8 mouse cellular contexts compared by ENCODE assay signal in genomic region chr7:25657785-25658184, GRCm38 (mm10). TPM values are rescaled to one million over a fixed set of nuclear protein-coding genes. Genes with fewer than 3 reads are reported as not detected.
DNase-seq lines count a peak whose midpoint lies in the region; ATAC-seq lines count a peak whose summit lies in the region.

No protein-coding gene starts in this region.

- H3K27me3 ChIP-seq in heart, embryonic 12.5 days (replicated peaks): no peaks in the 10 kb centered on the region
- H3K27me3 ChIP-seq in hindbrain, embryonic 10.5 days (ENCODE audit: insufficient read depth, poor library complexity, severe bottlenecking): no peaks in the 10 kb centered on the region

- intact Hi-C loops in heart, postnatal 14 days (cut with DNase I): no loop called here

- H3K79me2 ChIP-seq in macrophage (ENCODE audit: inconsistent target): peaks cover 72% of the 10 kb centered on the region; the same call in 1 of the 2 replicates

- ATAC-seq in heart, embryonic 12.5 days (ENCODE audit: insufficient number of reproducible peaks, low FRiP score): no peak
- ATAC-seq in megakaryocyte-erythroid progenitor cell, adult 5-6 weeks (replicated peaks; ENCODE audit: low FRiP score, low TSS enrichment, poor library complexity, severe bottlenecking): no peak

- H3K4me2 ChIP-seq in heart, embryonic 12.5 days: peak overlapping the region; percentile 82

- 31% methylated on average over 10 of the region's 10 CpGs for WGBS in heart, embryonic 12.5 days
- 41% methylated on average over 10 of the region's 10 CpGs for WGBS in hindbrain, embryonic 10.5 days
- 31% methylated on average over 9 of the region's 10 CpGs for WGBS in macrophage (ENCODE audit: missing documents)

- no peak for DNase-seq in heart, postnatal 14 days
- peak; percentile 34 for DNase-seq in MN1 (ENCODE audit: low spot score)
- no peak for DNase-seq in hindbrain, embryonic 10.5 days (ENCODE audit: low spot score)
- no peak for DNase-seq in adrenal gland, adult 18-20 months (ENCODE audit: low spot score in 2 of 2)
- DNase-seq in thymus, postnatal 14 days: no peak

- peaks cover 23% of the 10 kb centered on the region for H3K4me1 ChIP-seq in heart, embryonic 12.5 days (replicated peaks)
- peaks cover 22% of the 10 kb centered on the region for H3K4me1 ChIP-seq in hindbrain, embryonic 10.5 days (replicated peaks)

- H3K4me3 ChIP-seq in heart, embryonic 12.5 days: peak overlapping the region; percentile 72
- peak overlapping the region; percentile 76 for H3K4me3 ChIP-seq in hindbrain, embryonic 10.5 days
- H3K4me3 ChIP-seq in macrophage (ENCODE audit: inconsistent target): peak overlapping the region; percentile 93

- no peak overlapping the region for H3K27ac ChIP-seq in heart, embryonic 12.5 days (ENCODE audit: poor library complexity, severe bottlenecking)
- peak overlapping the region; percentile 93; the same call in 1 of the 2 replicates for H3K27ac ChIP-seq in hindbrain, embryonic 10.5 days
- H3K27ac ChIP-seq in macrophage: 0 out of 2 replicates have a peak overlapping the region, but pooled peaks have one; percentile 97

- H3K9me3 ChIP-seq in heart, embryonic 12.5 days (replicated peaks): no peaks in the 10 kb centered on the region
- H3K9me3 ChIP-seq in hindbrain, embryonic 10.5 days: no peaks in the 10 kb centered on the region

- peaks cover 11% of the 10 kb centered on the region for H3K36me3 ChIP-seq in heart, embryonic 12.5 days
- peaks cover 10% of the 10 kb centered on the region for H3K36me3 ChIP-seq in hindbrain, embryonic 10.5 days
- H3K36me3 ChIP-seq in macrophage (ENCODE audit: inconsistent target): no peaks in the 10 kb centered on the region; the same call in 1 of the 2 replicates

- H3K9ac ChIP-seq in heart, embryonic 12.5 days: peak overlapping the region; percentile 80

RNA-seq across cellular contexts. Expression of gene Bckdha, which starts 1.0 kb away (rescaled TPM):
- polyA plus RNA-seq in heart, embryonic 12.5 days (2016; fragmentation: Nextera tagmentation; extraction: Ambion mirVana): 48.1 and 52.9 TPM in 2 replicates
- total RNA-seq in heart, postnatal 14 days (2021): 100 to 1,000 TPM; 132 to 146 TPM
- 45.3 and 49.4 TPM in 2 replicates for polyA plus RNA-seq in hindbrain, embryonic 10.5 days (2016; fragmentation: Nextera tagmentation; extraction: Ambion mirVana)
- 10 to 100 TPM in 4 of 26 experiments, 1 to 10 TPM in 22; 1.3 to 12.7 (median 6.6) TPM for total RNA-seq in macrophage (2018; cell fraction: chromatin; rRNA removed)
- 10 to 100 TPM; 16.5 to 35.3 (median 21.6) TPM for total RNA-seq in macrophage (2018; cell fraction: cytosol; rRNA removed)
- total RNA-seq in macrophage (2018; cell fraction: nucleus; rRNA removed): 10 to 100 TPM in 9 of 26 experiments, 1 to 10 TPM in 17; 3.0 to 14.6 (median 8.6) TPM
- 16.8 to 34.2 TPM (median 16.9 TPM) in 3 replicates for polyA plus RNA-seq in macrophage (2018)
- total RNA-seq in megakaryocyte-erythroid progenitor cell, adult 5-6 weeks (2014; fragmentation: Nextera tagmentation): 20.2 and 27.4 TPM in 2 replicates
- total RNA-seq in megakaryocyte-erythroid progenitor cell, adult 5-6 weeks (2017): 22.6 and 25.8 TPM in 2 replicates
- 100 to 1,000 TPM; 232 to 288 TPM for total RNA-seq in adrenal gland, adult 18-20 months (2021)

RNA-seq across cellular contexts. Expression of gene Exosc5, which starts 1.2 kb away (rescaled TPM):
- 35.3 and 37.2 TPM in 2 replicates for polyA plus RNA-seq in heart, embryonic 12.5 days (2016; fragmentation: Nextera tagmentation; extraction: Ambion mirVana)
- total RNA-seq in heart, postnatal 14 days (2021): 10 to 100 TPM; 16.9 to 17.2 TPM
- 75.6 and 76.4 TPM in 2 replicates for polyA plus RNA-seq in hindbrain, embryonic 10.5 days (2016; fragmentation: Nextera tagmentation; extraction: Ambion mirVana)
- total RNA-seq in macrophage (2018; cell fraction: chromatin; rRNA removed): 10 to 100 TPM in 16 of 26 experiments, 1 to 10 TPM in 9, under 1 TPM in 1; 0.49 to 33.8 (median 13.9) TPM
- total RNA-seq in macrophage (2018; cell fraction: cytosol; rRNA removed): 10 to 100 TPM; 16.3 to 28.0 (median 22.7) TPM
- 10 to 100 TPM in 19 of 26 experiments, 1 to 10 TPM in 7; 3.7 to 49.0 (median 13.1) TPM for total RNA-seq in macrophage (2018; cell fraction: nucleus; rRNA removed)
- 8.2 to 37.9 TPM (median 20.7 TPM) in 3 replicates for polyA plus RNA-seq in macrophage (2018)
- 69.2 and 123 TPM in 2 replicates for total RNA-seq in megakaryocyte-erythroid progenitor cell, adult 5-6 weeks (2014; fragmentation: Nextera tagmentation)
- 34.9 and 43.9 TPM in 2 replicates for total RNA-seq in megakaryocyte-erythroid progenitor cell, adult 5-6 weeks (2017)
- total RNA-seq in adrenal gland, adult 18-20 months (2021): 10 to 100 TPM; 38.0 to 49.3 TPM

RNA-seq across cellular contexts. Expression of gene Tmem91, which starts 17.2 kb away (rescaled TPM):
- polyA plus RNA-seq in heart, embryonic 12.5 days (2016; fragmentation: Nextera tagmentation; extraction: Ambion mirVana): 0.86 and 1.1 TPM in 2 replicates
- under 1 TPM in 1 of 2 experiments, not detected in 1; 0.37 TPM for total RNA-seq in heart, postnatal 14 days (2021)
- polyA plus RNA-seq in hindbrain, embryonic 10.5 days (2016; fragmentation: Nextera tagmentation; extraction: Ambion mirVana): 3.1 and 3.2 TPM in 2 replicates
- 1 to 10 TPM in 21 of 26 experiments, under 1 TPM in 3, not detected in 2; 0.51 to 5.9 (median 2.9) TPM for total RNA-seq in macrophage (2018; cell fraction: chromatin; rRNA removed)
- total RNA-seq in macrophage (2018; cell fraction: cytosol; rRNA removed): 1 to 10 TPM in 10 of 26 experiments, under 1 TPM in 14, not detected in 2; 0.19 to 2.0 (median 0.92) TPM
- total RNA-seq in macrophage (2018; cell fraction: nucleus; rRNA removed): 1 to 10 TPM in 18 of 26 experiments, under 1 TPM in 6, not detected in 2; 0.56 to 3.5 (median 1.9) TPM
- polyA plus RNA-seq in macrophage (2018): 0.25 to 0.59 TPM (median 0.32 TPM) in 3 replicates
- total RNA-seq in megakaryocyte-erythroid progenitor cell, adult 5-6 weeks (2014; fragmentation: Nextera tagmentation): 2.2 TPM in 1 of 2 replicates, not detected in the other
- not detected in 2 replicates for total RNA-seq in megakaryocyte-erythroid progenitor cell, adult 5-6 weeks (2017)
- not detected for total RNA-seq in adrenal gland, adult 18-20 months (2021)

RNA-seq across cellular contexts. Expression of gene B9d2, which starts 22.8 kb away (rescaled TPM):
- 22.8 and 25.9 TPM in 2 replicates for polyA plus RNA-seq in heart, embryonic 12.5 days (2016; fragmentation: Nextera tagmentation; extraction: Ambion mirVana)
- total RNA-seq in heart, postnatal 14 days (2021): 10 to 100 TPM; 11.0 to 11.3 TPM
- 38.3 and 44.6 TPM in 2 replicates for polyA plus RNA-seq in hindbrain, embryonic 10.5 days (2016; fragmentation: Nextera tagmentation; extraction: Ambion mirVana)
- 10 to 100 TPM in 19 of 26 experiments, 1 to 10 TPM in 7; 5.0 to 21.3 (median 11.6) TPM for total RNA-seq in macrophage (2018; cell fraction: chromatin; rRNA removed)
- 10 to 100 TPM in 25 of 26 experiments, 1 to 10 TPM in 1; 9.7 to 17.8 (median 14.2) TPM for total RNA-seq in macrophage (2018; cell fraction: cytosol; rRNA removed)
- total RNA-seq in macrophage (2018; cell fraction: nucleus; rRNA removed): 10 to 100 TPM in 15 of 26 experiments, 1 to 10 TPM in 11; 4.5 to 20.0 (median 11.0) TPM
- 6.8 to 17.7 TPM (median 9.7 TPM) in 3 replicates for polyA plus RNA-seq in macrophage (2018)
- 34.6 and 35.2 TPM in 2 replicates for total RNA-seq in megakaryocyte-erythroid progenitor cell, adult 5-6 weeks (2014; fragmentation: Nextera tagmentation)
- 42.8 and 45.5 TPM in 2 replicates for total RNA-seq in megakaryocyte-erythroid progenitor cell, adult 5-6 weeks (2017)
- 10 to 100 TPM; 15.0 to 16.2 TPM for total RNA-seq in adrenal gland, adult 18-20 months (2021)

RNA-seq across cellular contexts. Expression of gene Tgfb1, which starts 29.0 kb away (rescaled TPM):
- 5.1 and 5.6 TPM in 2 replicates for polyA plus RNA-seq in heart, embryonic 12.5 days (2016; fragmentation: Nextera tagmentation; extraction: Ambion mirVana)
- 10 to 100 TPM; 31.7 to 36.1 TPM for total RNA-seq in heart, postnatal 14 days (2021)
- polyA plus RNA-seq in hindbrain, embryonic 10.5 days (2016; fragmentation: Nextera tagmentation; extraction: Ambion mirVana): 0.81 and 2.1 TPM in 2 replicates
- 100 to 1,000 TPM; 119 to 524 (median 241) TPM for total RNA-seq in macrophage (2018; cell fraction: chromatin; rRNA removed)
- total RNA-seq in macrophage (2018; cell fraction: cytosol; rRNA removed): 100 to 1,000 TPM; 316 to 653 (median 465) TPM
- total RNA-seq in macrophage (2018; cell fraction: nucleus; rRNA removed): 100 to 1,000 TPM; 187 to 584 (median 334) TPM
- 329 to 471 TPM (median 343 TPM) in 3 replicates for polyA plus RNA-seq in macrophage (2018)
- 156 and 169 TPM in 2 replicates for total RNA-seq in megakaryocyte-erythroid progenitor cell, adult 5-6 weeks (2014; fragmentation: Nextera tagmentation)
- total RNA-seq in megakaryocyte-erythroid progenitor cell, adult 5-6 weeks (2017): 26.0 and 27.0 TPM in 2 replicates
- total RNA-seq in adrenal gland, adult 18-20 months (2021): 10 to 100 TPM; 26.2 to 36.0 TPM

Comparison
In these comparisons a context has a peak if more than half of its experiments do, and no peak if none do; other contexts are left out.
1. RNA of gene Bckdha, which starts 1.0 kb away (total RNA-seq): 232 to 288 TPM in adrenal gland, adult 18-20 months and 132 to 146 TPM in heart, postnatal 14 days; 20.2 to 27.4 TPM in megakaryocyte-erythroid progenitor cell, adult 5-6 weeks; every median in the first group is over 4 times any median in the second.
2. Peak in every context shown above with its lines, with median percentiles within 50 percentile points of each other: H3K4me3 ChIP-seq.